Mouse (Mus musculus) brain, adult 2 months (tissue): ENCODE results near the gene Tril.

ENCODE experiments used
- DNase-seq: peaks from one replicate; pipeline ENCODE4 v3.0.0; 2011; ENCODE audit warnings: low read depth, low spot score

Tril gene

GRCm38 (mm10) chr6:53806591-53807023, 14.0 kb downstream of the Tril start:
- no peak for DNase-seq

GRCm38 (mm10) chr6:53806021-53806420, 14.6 kb downstream of the Tril start:
- DNase-seq = no peak

- DNase-seq = no peak
These were observed 16.5 kb downstream of the Tril start for GRCm38 (mm10) chr6:53804145-53804544.

- DNase-seq = no peak
These were observed 17.1 kb downstream of the Tril start for GRCm38 (mm10) chr6:53803551-53803950.

- DNase-seq = no peak
These were observed 18.7 kb downstream of the Tril start for GRCm38 (mm10) chr6:53801893-53802286.

GRCm38 (mm10) chr6:53801269-53801892, 19.2 kb downstream of the Tril start:
- DNase-seq = no peak

GRCm38 (mm10) chr6:53798865-53799264, 21.8 kb downstream of the Tril start:
- DNase-seq = no peak

- DNase-seq = no peak
These were observed 23.8 kb downstream of the Tril start for GRCm38 (mm10) chr6:53796835-53797234.

- DNase-seq = peak; percentile 72
These were observed 24.8 kb downstream of the Tril start for GRCm38 (mm10) chr6:53795788-53796187.

- DNase-seq = no peak
These were observed 25.6 kb downstream of the Tril start for GRCm38 (mm10) chr6:53795078-53795477.

- DNase-seq = peak; percentile 91
These were observed 26.2 kb downstream of the Tril start for GRCm38 (mm10) chr6:53794323-53794971.

- DNase-seq = peak; percentile 73
These were observed 37.6 kb downstream of the Tril start for GRCm38 (mm10) chr6:53782880-53783539.

GRCm38 (mm10) chr6:53782273-53782672, 38.4 kb downstream of the Tril start:
- no peak for DNase-seq

- peak; percentile 80 for DNase-seq
These were observed 39.5 kb downstream of the Tril start for GRCm38 (mm10) chr6:53781171-53781570.

GRCm38 (mm10) chr6:53780008-53780407, 40.6 kb downstream of the Tril start:
- DNase-seq = no peak

- DNase-seq = no peak
These were observed 41.1 kb downstream of the Tril start for GRCm38 (mm10) chr6:53779526-53779925.

- peak; percentile 20 for DNase-seq
These were observed 42.1 kb downstream of the Tril start for GRCm38 (mm10) chr6:53778424-53778955.

- no peak for DNase-seq
These were observed 52.4 kb downstream of the Tril start for GRCm38 (mm10) chr6:53768275-53768674.

- peak; percentile 65 for DNase-seq
These were observed 54.3 kb downstream of the Tril start for GRCm38 (mm10) chr6:53766243-53766915.

- DNase-seq = no peak
These were observed 54.9 kb downstream of the Tril start for GRCm38 (mm10) chr6:53765731-53766130.
